Mouse (Mus musculus) cerebellum, adult 2 months (tissue): ENCODE data around the gene Pms1.

Experiments used
- CTCF ChIP-seq: fragments of 200-500 bp; IDR thresholded peaks from 2 replicates; pipeline ENCODE4 v1.5.1; 2011; ENCODE audit warnings: low read depth, mild to moderate bottlenecking, control low read depth, low read length, moderate library complexity, borderline replicate concordance; ENCODE audit not compliant: insufficient read depth
- POLR2A ChIP-seq: fragments of 200-500 bp; IDR thresholded peaks from 2 replicates; pipeline ENCODE4 v1.6.1; 2011; ENCODE audit warnings: low read length, control low read depth, borderline replicate concordance; ENCODE audit not compliant: insufficient read depth

GRCm38 (mm10) chr1:53312989-53313967 lies 16.5 kb upstream of the Pms1 start, which contains the start of gene Osgepl1:
- peak; percentile 91; the same call in 1 of the 2 replicates for TF ChIP-seq POLR2A
- TF ChIP-seq CTCF = no peak
